Mouse (Mus musculus): ENCODE measurements at regions not wholly inside any gene's neighbourhood (a gene's known extent, or its start where the extent isn't known, plus 50 kb on each side); places are given as distances from the start of the nearest gene placed in this dataset.

GRCm38 (mm10) chr2:122863343-122863970 lies 98.4 kb downstream of the Sqor start:
- DNase-seq (ENCODE audit: low spot score in 2 of 2), result no peak

- no peak for DNase-seq (ENCODE audit: low spot score in 2 of 2)
Measured at GRCm38 (mm10) chr2:122863971-122864348, 98.9 kb downstream of the Sqor start.

- no peak for DNase-seq (ENCODE audit: low spot score in 2 of 2)
Measured at GRCm38 (mm10) chr2:122887111-122887510, 122.1 kb downstream of the Sqor start.

GRCm38 (mm10) chr2:122887526-122887925 lies 122.5 kb downstream of the Sqor start:
- no peak for DNase-seq (ENCODE audit: low spot score in 2 of 2)

GRCm38 (mm10) chr2:122905129-122906072 lies 140.4 kb downstream of the Sqor start:
- DNase-seq (ENCODE audit: low spot score in 2 of 2), result no peak

DNA sequence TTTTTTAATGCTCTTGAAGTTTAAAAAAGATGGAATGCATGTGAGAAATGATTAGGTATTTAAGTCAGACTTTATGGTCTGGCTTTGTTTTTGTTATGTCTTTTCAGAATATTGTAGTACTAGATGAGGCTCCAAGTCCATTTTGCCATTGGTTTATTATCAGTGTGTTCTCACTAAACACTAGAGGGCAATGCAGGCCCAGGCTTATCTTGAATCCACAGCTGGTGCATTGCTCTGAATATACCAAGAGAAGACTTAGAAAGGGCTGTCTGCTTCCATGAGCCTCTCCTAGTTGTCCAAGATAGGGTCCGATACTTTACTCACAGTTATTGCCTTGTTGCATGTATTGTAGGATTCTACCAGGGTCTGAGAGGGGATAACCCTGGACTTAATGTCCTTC lies 151.7 kb downstream of the Sqor start:
- DNase-seq (ENCODE audit: low spot score in 2 of 2), result peak in 1 of 2 experiments; percentile 8

DNA sequence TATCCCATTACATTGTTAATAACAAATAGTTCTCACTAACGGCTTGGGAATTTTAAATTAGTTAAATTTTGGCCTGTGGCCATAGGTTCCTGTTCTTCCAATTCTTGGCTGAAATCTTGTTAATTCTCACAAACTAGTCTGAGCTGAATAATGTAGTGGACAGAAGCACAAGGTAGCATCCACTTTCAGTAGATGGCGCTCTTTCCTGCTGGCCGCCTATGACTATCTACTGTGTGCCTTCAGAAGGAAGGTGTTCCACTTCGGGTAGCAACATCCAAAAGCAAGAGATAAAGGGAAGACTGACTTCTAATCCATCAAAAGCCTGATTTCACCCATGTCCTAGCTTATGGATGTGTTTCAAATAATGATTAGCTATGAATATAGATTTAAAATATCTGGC lies 172.9 kb downstream of the Sqor start:
- DNase-seq (ENCODE audit: low spot score in 2 of 2), result peak; percentile 7 to 12

- DNase-seq (ENCODE audit: low spot score in 2 of 2), result no peak
Measured at GRCm38 (mm10) chr2:122944841-122945240, 179.8 kb downstream of the Sqor start.

- no peak for DNase-seq (ENCODE audit: low spot score in 2 of 2)
Measured at GRCm38 (mm10) chr2:122945891-122946290, 180.9 kb downstream of the Sqor start.

DNA sequence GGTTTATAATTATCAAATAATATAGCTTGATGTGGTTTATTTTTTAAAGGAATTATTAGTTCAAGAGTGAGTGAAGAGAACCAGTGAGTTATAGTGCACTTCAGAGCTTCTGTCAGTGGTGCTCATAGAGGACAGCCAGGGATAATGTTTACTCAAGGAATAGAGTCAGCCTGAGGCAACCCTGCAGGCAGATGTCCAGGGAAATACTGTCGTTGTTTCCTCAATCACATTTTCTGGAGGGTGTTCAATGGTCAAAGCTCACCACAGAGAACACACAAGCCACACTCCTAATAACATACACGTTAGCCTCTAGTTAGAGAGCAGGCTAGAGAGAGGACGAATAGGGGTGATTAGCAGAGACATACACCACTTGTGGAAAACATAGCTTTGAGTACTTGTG lies 184.0 kb downstream of the Sqor start:
- DNase-seq (ENCODE audit: low spot score in 2 of 2), result no peak

- DNase-seq (ENCODE audit: low spot score in 2 of 2), result no peak
Measured at GRCm38 (mm10) chr2:122961701-122962100, 196.7 kb downstream of the Sqor start.

DNA sequence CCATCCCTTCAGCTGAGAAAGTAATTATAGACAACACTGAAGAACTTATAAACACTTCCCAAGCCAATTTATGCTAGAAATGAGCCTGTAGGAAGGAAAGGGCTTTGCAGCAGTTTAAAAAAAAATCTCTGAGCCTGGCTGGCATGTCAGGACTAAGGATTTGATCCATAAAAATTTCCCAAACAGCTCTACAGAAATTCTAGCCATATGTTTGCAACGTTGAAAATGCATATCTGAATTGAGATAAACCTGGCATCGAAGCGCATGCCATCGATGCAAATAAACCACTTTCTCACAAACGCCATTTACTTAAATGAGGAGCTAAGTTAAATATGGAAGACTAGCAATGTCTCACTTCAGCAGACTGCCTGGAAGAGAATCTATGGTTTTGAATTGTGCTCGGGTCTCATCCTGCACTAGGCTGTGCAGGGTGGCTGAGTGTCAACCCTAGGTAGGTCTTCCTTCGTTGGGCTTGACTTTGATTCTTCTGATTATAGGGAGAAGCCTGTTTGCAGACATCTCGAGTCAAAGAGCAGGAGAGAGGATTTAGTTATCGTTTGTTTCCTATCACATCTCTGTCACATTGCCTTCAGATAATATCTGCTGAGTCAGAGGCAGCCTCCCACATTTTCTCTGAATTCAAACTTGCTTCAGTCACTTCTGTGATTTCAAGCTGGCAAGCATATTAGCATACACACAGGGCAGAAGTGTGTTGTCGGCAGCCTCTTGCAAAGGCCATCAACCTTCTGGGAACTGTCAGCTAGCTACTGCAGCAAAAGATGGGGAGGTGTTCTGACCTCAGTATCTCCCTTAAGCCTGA lies 204.0 kb downstream of the Sqor start:
- DNase-seq (ENCODE audit: low spot score in 2 of 2), result peak; percentile 3 to 30
